Mouse (Mus musculus) liver, embryonic 14.5 days (tissue): ENCODE measurements around the gene Prss47. TPM values are rescaled to one million over a fixed set of nuclear protein-coding genes. Genes with fewer than 3 reads are reported as not detected.
A peak's percentile ranks its signal among the peaks of the same experiment; 100 is the strongest.

Experiments used
- ATAC-seq: fragments of 200-750 bp; cut with Nextera tagmentation; 2 replicates; pipeline ENCODE4 v1.8.0; 2017; ENCODE audit warnings: moderate number of reproducible peaks, mild to moderate bottlenecking, moderate library complexity; ENCODE audit not compliant: insufficient read depth
- DNase-seq, 3 experiments: peaks; one replicate each; pipeline ENCODE4 v3.0.0-alpha.2; 2012 to 2013; ENCODE audit warnings: low read depth in 3 of 3, low spot score in 3 of 3
- H3K27ac ChIP-seq: fragments of 300-500 bp; sonication (generic); 2 replicates; pipeline ENCODE4 v1.5.1; 2014; ENCODE audit warnings: moderate library complexity, mild to moderate bottlenecking, control low read depth, inconsistent platforms
- H3K27me3 ChIP-seq: fragments of 300-500 bp; sonication (generic); 2 replicates; pipeline ENCODE4 v1.6.1; 2014; ENCODE audit warnings: mild to moderate bottlenecking, low read length, moderate library complexity; ENCODE audit not compliant: control insufficient read depth, insufficient read depth
- H3K36me3 ChIP-seq: fragments of 300-500 bp; sonication (generic); replicated peaks from 2 replicates; pipeline ENCODE4 v1.6.1; 2014; ENCODE audit warnings: low read depth; ENCODE audit not compliant: control insufficient read depth, insufficient read depth
- H3K4me1 ChIP-seq, 2 experiments: fragments of 200-500 bp in 1 of 2; fragments of 300-500 bp in 1 of 2; sonication (generic) in 1 of 2; replicated peaks; 2 replicates each; pipeline ENCODE4 v1.6.1; 2012 to 2014; ENCODE audit warnings: antibody characterized with exemption in 1 of 2, inconsistent platforms in 1 of 2, low read length in 1 of 2; ENCODE audit not compliant: control insufficient read depth in 2 of 2, insufficient read depth in 2 of 2
- H3K4me2 ChIP-seq: fragments of 300-500 bp; sonication (generic); 2 replicates; pipeline ENCODE4 v1.6.1; 2014; ENCODE audit warnings: low read depth, mild to moderate bottlenecking, control low read depth, moderate library complexity
- H3K4me3 ChIP-seq, 2 experiments: fragments of 200-500 bp in 1 of 2; fragments of 300-500 bp in 1 of 2; sonication (generic) in 1 of 2; 2 replicates each; pipeline ENCODE4 v1.5.1; 2012 to 2014; ENCODE audit warnings: low read depth in 2 of 2, low read length in 2 of 2, mild to moderate bottlenecking in 2 of 2, control low read depth in 1 of 2, inconsistent platforms in 1 of 2, moderate library complexity in 1 of 2; ENCODE audit not compliant: insufficient read depth in 1 of 2
- H3K9ac ChIP-seq: fragments of 300-500 bp; sonication (generic); replicated peaks from 2 replicates; pipeline ENCODE4 v1.6.1; 2014; ENCODE audit warnings: mild to moderate bottlenecking, control low read depth, moderate library complexity
- H3K9me3 ChIP-seq: fragments of 300-500 bp; sonication (generic); 2 replicates; pipeline ENCODE4 v1.6.1; 2016; ENCODE audit warnings: low read length, mixed read lengths; ENCODE audit not compliant: control insufficient read depth
- CTCF ChIP-seq: IDR thresholded peaks from 2 replicates; pipeline ENCODE4 v1.5.1; 2016; ENCODE audit warnings: antibody characterized with exemption, low read depth, control low read depth
- EP300 ChIP-seq: IDR thresholded peaks from 2 replicates; pipeline ENCODE4 v1.6.1; 2016; ENCODE audit warnings: antibody characterized with exemption, low read depth
- WGBS: fragments of 180-500 bp; shearing (Covaris S2); extraction: QIAGEN DNeasy Blood & Tissue Kit; methylation state at CpG from one replicate; pipeline ENCODE4 v1.1.7; 2014; ENCODE audit not compliant: insufficient replicate concordance; 5-methylcytosine and 5-hydroxymethylcytosine counted together
- polyA plus RNA-seq, 2 experiments: library from polyadenylated mRNA; depleted of rRNA in 1 of 2; stranded (reverse) in 1 of 2; unstranded in 1 of 2; fragments of >200 nt; fragmentation: Nextera tagmentation in 1 of 2; extraction: Ambion mirVana in 1 of 2; gene quantifications; 2 replicates each; pipeline versions ENCODE4 v1.2.1 to v1.2.3; 2012 to 2014

The Prss47 gene
- polyA plus RNA-seq, 2 experiments: not detected

GRCm38 (mm10) chr13:65069969-65070368, 17.4 kb upstream of the Prss47 start:
- DNase-seq: no peak
- H3K9me3 ChIP-seq: no peaks in the 10 kb centered on the region
- 76% methylated on average over 2 of the region's 2 CpGs for WGBS
- peaks cover 14% of the 10 kb centered on the region for H3K36me3 ChIP-seq
- no peak for TF ChIP-seq EP300
- no peak for TF ChIP-seq CTCF
- no peak overlapping the region for H3K9ac ChIP-seq
- H3K4me1 ChIP-seq: no peaks in the 10 kb centered on the region
- ATAC-seq: no peak
- no peak overlapping the region for H3K4me2 ChIP-seq
- H3K4me3 ChIP-seq: no peak overlapping the region
- no peaks in the 10 kb centered on the region for H3K27me3 ChIP-seq
- no peak overlapping the region for H3K27ac ChIP-seq

GRCm38 (mm10) chr13:65035057-65035456, 17.5 kb downstream of the Prss47 start:
- H3K4me3 ChIP-seq: no peak overlapping the region
- H3K27ac ChIP-seq: no peak overlapping the region
- H3K9me3 ChIP-seq: no peaks in the 10 kb centered on the region
- H3K36me3 ChIP-seq: no peaks in the 10 kb centered on the region
- 48% methylated on average over 4 of the region's 4 CpGs for WGBS
- DNase-seq: no peak
- H3K27me3 ChIP-seq: no peaks in the 10 kb centered on the region
- no peaks in the 10 kb centered on the region for H3K4me1 ChIP-seq
- TF ChIP-seq EP300 (no peak), CTCF (peak; percentile 49)
- no peak overlapping the region for H3K9ac ChIP-seq
- no peak overlapping the region for H3K4me2 ChIP-seq
- ATAC-seq: peak; percentile 43; the same call in 1 of the 2 replicates

- H3K27ac ChIP-seq: no peak within 1 kb of the TSS
- no peak within 1 kb of the TSS for H3K4me2 ChIP-seq
- no peak within 1 kb of the TSS for H3K9ac ChIP-seq
- ATAC-seq (no peak), DNase-seq (no peak)
- H3K36me3 ChIP-seq: no peaks in the 10 kb centered on the region
- no peak within 1 kb of the TSS for H3K4me3 ChIP-seq
- H3K27me3 ChIP-seq: no peaks in the 10 kb centered on the region
- no peaks in the 10 kb centered on the region for H3K4me1 ChIP-seq
- H3K9me3 ChIP-seq: no peaks in the 10 kb centered on the region
- no peak for TF ChIP-seq CTCF
- no peak for TF ChIP-seq EP300
Observed at GRCm38 (mm10) chr13:65032758-65033157, 19.8 kb downstream of the Prss47 start, which contains the start of gene Spata31d1c. Gene Spata31d1c (plus strand): TSS chr13:65033058.

- DNase-seq: peak in 1 of 3 experiments; percentile 3
- Histone ChIP-seq H3K9me3 (no peaks in the 10 kb centered on the region), H3K4me1 (no peaks in the 10 kb centered on the region), H3K4me2 (no peak overlapping the region), H3K4me3 (no peak overlapping the region), H3K27ac (no peak overlapping the region), H3K27me3 (no peaks in the 10 kb centered on the region), H3K36me3 (no peaks in the 10 kb centered on the region), H3K9ac (no peak overlapping the region)
- 48% methylated on average over 4 of the region's 4 CpGs for WGBS
- no peak for TF ChIP-seq CTCF
- no peak for TF ChIP-seq EP300
- ATAC-seq: peak; percentile 79
Observed at GRCm38 (mm10) chr13:65011052-65011738, 41.4 kb downstream of the Prss47 start.

GRCm38 (mm10) chr13:65007971-65008370, 44.6 kb downstream of the Prss47 start:
- 44% methylated on average over 1 of the region's 1 CpGs for WGBS
- Histone ChIP-seq H3K9ac (no peak overlapping the region), H3K27me3 (no peaks in the 10 kb centered on the region), H3K9me3 (no peaks in the 10 kb centered on the region), H3K4me3 (no peak overlapping the region), H3K36me3 (no peaks in the 10 kb centered on the region), H3K4me1 (no peaks in the 10 kb centered on the region), H3K27ac (no peak overlapping the region), H3K4me2 (no peak overlapping the region)
- TF ChIP-seq EP300 (no peak), CTCF (no peak)
- ATAC-seq (no peak), DNase-seq (no peak)
